Mouse (Mus musculus): ENCODE measurements around the gene Mapk7. TPM values are rescaled to one million over a fixed set of nuclear protein-coding genes. Genes with fewer than 3 reads are reported as not detected.

Mapk7 gene
- total RNA-seq, 2 experiments from 2014 or later: 65.1 to 69.8 TPM

GRCm38 (mm10) chr11:61469317-61469917 lies 24.8 kb downstream of the Mapk7 start:
- intact Hi-C loops (cut with DNase I): no loop called here
- no peak for DNase-seq

DNA sequence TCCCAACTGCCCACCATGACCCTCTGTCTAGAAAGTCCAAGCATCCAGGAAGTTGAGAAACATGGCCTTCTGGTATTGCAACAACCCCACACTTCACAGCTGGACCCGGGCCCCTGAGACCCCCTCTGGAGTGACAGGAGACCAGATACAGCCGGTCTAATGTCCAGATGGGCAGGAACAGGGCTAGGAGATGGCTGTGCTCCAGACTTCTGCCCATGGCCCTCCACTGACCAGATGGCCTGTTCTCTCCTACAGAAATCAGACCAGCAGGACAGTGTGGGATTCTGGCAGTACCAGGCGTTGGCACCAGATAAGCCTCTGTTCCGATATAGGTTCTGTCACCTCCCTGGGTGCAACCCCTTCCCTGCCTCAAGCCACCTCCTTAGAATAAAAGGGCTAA lies 25.7 kb downstream of the Mapk7 start:
- intact Hi-C loops (cut with DNase I): no loop called here
- peak; percentile 82 for DNase-seq

- no peak for DNase-seq
- intact Hi-C loops (cut with DNase I): no loop called here
Observed at GRCm38 (mm10) chr11:61465422-61465821, 28.8 kb downstream of the Mapk7 start.

GRCm38 (mm10) chr11:61464071-61464470 lies 30.1 kb downstream of the Mapk7 start:
- intact Hi-C loops (cut with DNase I): no loop called here
- DNase-seq: no peak

- intact Hi-C loops (cut with DNase I): no loop called here
- peak; percentile 37 for DNase-seq
Observed at GRCm38 (mm10) chr11:61449499-61450292, 44.5 kb downstream of the Mapk7 start.

- DNase-seq: peak; percentile 73
- intact Hi-C loops (cut with DNase I): no loop called here
Observed at GRCm38 (mm10) chr11:61448599-61449225, 45.5 kb downstream of the Mapk7 start.

DNA sequence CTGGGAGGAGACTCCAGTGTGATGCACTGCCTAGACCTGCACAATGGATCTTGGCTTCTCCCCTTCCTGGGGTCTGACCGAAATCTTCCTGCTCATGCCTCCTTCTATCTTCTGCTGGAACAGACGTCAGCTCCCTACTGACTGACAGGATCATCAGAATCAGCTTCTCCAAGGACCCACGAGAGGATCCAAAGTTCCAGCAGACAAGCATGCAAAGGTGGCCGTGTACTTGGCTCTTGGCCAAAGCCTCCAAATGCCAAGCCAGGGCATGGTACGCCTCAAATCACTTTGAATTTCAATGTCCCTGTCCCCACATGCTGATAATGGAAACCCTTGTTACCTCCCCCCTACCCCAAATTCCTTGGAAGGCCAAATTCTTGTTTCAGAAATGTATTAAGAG lies 46.2 kb downstream of the Mapk7 start:
- intact Hi-C loops (cut with DNase I): no loop called here
- DNase-seq: peak; percentile 68

DNA sequence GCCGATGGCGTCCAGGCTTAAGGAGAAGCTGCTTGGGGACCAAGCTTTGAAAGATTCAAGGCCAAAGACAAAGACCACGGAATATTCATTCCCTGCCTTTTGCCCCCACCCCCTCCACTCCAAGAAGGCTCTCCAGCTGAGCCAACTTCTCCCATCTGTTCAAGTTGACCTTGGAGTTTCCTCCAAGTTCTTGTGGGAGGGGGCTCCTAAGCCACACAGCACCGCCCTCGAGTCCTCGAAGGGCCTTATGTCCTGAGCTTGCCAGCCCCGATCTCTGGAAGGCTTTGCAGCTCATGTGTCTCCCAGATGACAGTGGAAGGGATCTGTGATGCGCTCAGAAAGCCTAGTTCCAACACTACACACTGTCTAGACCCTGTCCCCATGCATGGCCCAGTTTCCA lies 46.9 kb downstream of the Mapk7 start:
- intact Hi-C loops (cut with DNase I): no loop called here
- DNase-seq: peak; percentile 16

GRCm38 (mm10) chr11:61443807-61444206 lies 50.4 kb downstream of the Mapk7 start:
- intact Hi-C loops (cut with DNase I): no loop called here
- DNase-seq: no peak

GRCm38 (mm10) chr11:61441670-61442069 lies 52.5 kb downstream of the Mapk7 start:
- DNase-seq: no peak
- intact Hi-C loops (cut with DNase I): no loop called here

- no peak for DNase-seq
- intact Hi-C loops (cut with DNase I): no loop called here
Observed at GRCm38 (mm10) chr11:61440416-61440815, 53.8 kb downstream of the Mapk7 start.

- DNase-seq: no peak
Observed at GRCm38 (mm10) chr11:61439170-61439569, 55.0 kb downstream of the Mapk7 start.

More at GRCm38 (mm10) chr11:61439170-61439569, 55.0 kb downstream of the Mapk7 start:
- intact Hi-C loops (cut with DNase I): no loop called here

Other genes starting within 250 kb of the Mapk7 start
- gene Aldh3a2, start 226.9 kb downstream of the Mapk7 start, total RNA-seq (2021): 10 to 100 TPM; 40.0 to 42.3 TPM
- under 1 TPM; 0.20 to 0.28 TPM for gene Slc47a2, start 151.5 kb downstream of the Mapk7 start, total RNA-seq (2021)
- gene Slc47a1, start 116.1 kb downstream of the Mapk7 start, total RNA-seq (2021): 1 to 10 TPM; 1.5 to 2.1 TPM
- gene Rnf112, start 40.3 kb downstream of the Mapk7 start, total RNA-seq (2021): 100 to 1,000 TPM in 1 of 2 experiments, 10 to 100 TPM in 1; 89.8 to 101 TPM
- gene Mfap4, start 9.0 kb downstream of the Mapk7 start, total RNA-seq (2021): 10 to 100 TPM; 10.2 to 12.2 TPM
- gene B9d1, start 10.7 kb upstream of the Mapk7 start, total RNA-seq (2021): 10 to 100 TPM; 33.2 to 34.7 TPM
- gene Epn2, start 85.3 kb upstream of the Mapk7 start, total RNA-seq (2021): 10 to 100 TPM; 99.3 to 99.6 TPM
- gene Grap, start 158.9 kb upstream of the Mapk7 start, total RNA-seq (2021): 1 to 10 TPM; 5.8 to 6.1 TPM
- under 1 TPM in 1 of 2 experiments, not detected in 1; 0.12 TPM for gene Fam83g, start 189.7 kb upstream of the Mapk7 start, total RNA-seq (2021)
- under 1 TPM in 1 of 2 experiments, not detected in 1; 0.38 TPM for gene Slc5a10, start 226.4 kb upstream of the Mapk7 start, total RNA-seq (2021)